Mouse (Mus musculus) limb, embryonic 11.5 days (tissue): ENCODE measurements around the gene Akap8. TPM values are rescaled to one million over a fixed set of nuclear protein-coding genes. Genes with fewer than 3 reads are reported as not detected.
A peak's percentile ranks its signal among the peaks of the same experiment; 100 is the strongest.

ENCODE experiments used
- ATAC-seq: fragments of 200-750 bp; cut with Nextera tagmentation; 2 replicates; pipeline ENCODE4 v1.8.0; 2017; ENCODE audit warnings: low read depth; ENCODE audit not compliant: insufficient number of reproducible peaks, low FRiP score, low TSS enrichment
- DNase-seq: peaks from one replicate; pipeline ENCODE4 v3.0.0-alpha.2; 2015; ENCODE audit warnings: low spot score
- H3K27ac ChIP-seq: fragments of 300-500 bp; sonication (generic); replicated peaks from 2 replicates; pipeline ENCODE4 v1.5.1; 2014; ENCODE audit warnings: low read depth, mild to moderate bottlenecking, low read length
- H3K27me3 ChIP-seq: fragments of 300-500 bp; sonication (generic); 2 replicates; pipeline ENCODE4 v1.6.1; 2014; ENCODE audit warnings: mild to moderate bottlenecking, low read length, mixed read lengths; ENCODE audit not compliant: control insufficient read depth, insufficient read depth
- H3K36me3 ChIP-seq: fragments of 300-500 bp; sonication (generic); 2 replicates; pipeline ENCODE4 v1.6.1; 2014; ENCODE audit warnings: mild to moderate bottlenecking, low read length, moderate library complexity, mixed read lengths; ENCODE audit not compliant: control insufficient read depth, insufficient read depth
- H3K4me1 ChIP-seq: fragments of 300-500 bp; sonication (generic); 2 replicates; pipeline ENCODE4 v1.6.1; 2014; ENCODE audit warnings: low read length, mixed read lengths; ENCODE audit not compliant: control insufficient read depth, insufficient read depth
- H3K4me2 ChIP-seq: fragments of 300-500 bp; sonication (generic); 2 replicates; pipeline ENCODE4 v1.6.1; 2014; ENCODE audit warnings: low read depth, mild to moderate bottlenecking, moderate library complexity; ENCODE audit not compliant: severe bottlenecking
- H3K4me3 ChIP-seq: fragments of 300-500 bp; sonication (generic); 2 replicates; pipeline ENCODE4 v1.5.1; 2014; ENCODE audit warnings: low read depth, low read length
- H3K9ac ChIP-seq: fragments of 300-500 bp; sonication (generic); 2 replicates; pipeline ENCODE4 v1.6.1; 2014; ENCODE audit warnings: mild to moderate bottlenecking, low read length
- H3K9me3 ChIP-seq: fragments of 300-500 bp; sonication (generic); 2 replicates; pipeline ENCODE4 v1.6.1; 2016; ENCODE audit warnings: low read length; ENCODE audit not compliant: control insufficient read depth
- WGBS: fragments of 180-500 bp; shearing (Covaris S2); extraction: QIAGEN DNeasy Blood & Tissue Kit; methylation state at CpG from one replicate; pipeline ENCODE4 v1.1.7; 2014; 5-methylcytosine and 5-hydroxymethylcytosine counted together
- polyA plus RNA-seq: library from polyadenylated mRNA; unstranded; fragments of >200 nt; fragmentation: Nextera tagmentation; extraction: Ambion mirVana; gene quantifications from 2 replicates; pipeline ENCODE4 v1.2.1, GENCODE M21; 2014

Akap8 gene
- polyA plus RNA-seq, 1 experiment from 2014 or later, result 62.7 TPM

GRCm38 (mm10) chr17:32351726-32352125 lies 30.7 kb upstream of the Akap8 start:
- ATAC-seq (no peak), DNase-seq (no peak)
- H3K27ac ChIP-seq, result no peak overlapping the region
- no peaks in the 10 kb centered on the region for H3K9me3 ChIP-seq
- H3K27me3 ChIP-seq, result no peaks in the 10 kb centered on the region
- peaks cover 5% of the 10 kb centered on the region for H3K4me1 ChIP-seq
- H3K36me3 ChIP-seq, result peaks cover 20% of the 10 kb centered on the region
- H3K4me3 ChIP-seq, result no peak overlapping the region
- H3K9ac ChIP-seq, result no peak overlapping the region
- H3K4me2 ChIP-seq, result no peak overlapping the region

GRCm38 (mm10) chr17:32351269-32351668 lies 30.2 kb upstream of the Akap8 start:
- Histone ChIP-seq H3K4me1 (peaks cover 5% of the 10 kb centered on the region), H3K36me3 (peaks cover 17% of the 10 kb centered on the region), H3K27me3 (no peaks in the 10 kb centered on the region), H3K4me3 (no peak overlapping the region), H3K9ac (no peak overlapping the region), H3K4me2 (no peak overlapping the region; the same call in 1 of the 2 replicates), H3K9me3 (no peaks in the 10 kb centered on the region), H3K27ac (no peak overlapping the region)
- ATAC-seq, result no peak
- 80% methylated on average over 3 of the region's 3 CpGs for WGBS
- DNase-seq, result no peak

- peaks cover 12% of the 10 kb centered on the region; the same call in 1 of the 2 replicates for H3K36me3 ChIP-seq
- H3K9ac ChIP-seq, result peak within 1 kb of the TSS; percentile 56
- H3K27me3 ChIP-seq, result no peaks in the 10 kb centered on the region
- peak within 1 kb of the TSS; percentile 82 for H3K4me2 ChIP-seq
- no peaks in the 10 kb centered on the region for H3K9me3 ChIP-seq
- H3K4me1 ChIP-seq, result peaks cover 5% of the 10 kb centered on the region
- DNase-seq, result peak; percentile 94
- no peak within 1 kb of the TSS; the same call in 1 of the 2 replicates for H3K27ac ChIP-seq
- WGBS, result under 1% methylated on average over 37 of the region's 37 CpGs
- peak within 1 kb of the TSS; percentile 48 for H3K4me3 ChIP-seq
- ATAC-seq, result peak; percentile 94
Measured at GRCm38 (mm10) chr17:32350382-32350983, 29.4 kb upstream of the Akap8 start, which contains the start of gene Akap8l. Akap8l (minus strand) TSS chr17:32350607.

- Histone ChIP-seq H3K4me2 (peak overlapping the region; percentile 82), H3K9ac (peak overlapping the region; percentile 56), H3K4me1 (peaks cover 5% of the 10 kb centered on the region), H3K9me3 (no peaks in the 10 kb centered on the region), H3K4me3 (peak overlapping the region; percentile 48), H3K27ac (no peak overlapping the region; the same call in 1 of the 2 replicates), H3K27me3 (no peaks in the 10 kb centered on the region), H3K36me3 (peaks cover 7% of the 10 kb centered on the region; the same call in 1 of the 2 replicates)
- WGBS, result under 1% methylated on average over 24 of the region's 24 CpGs
- ATAC-seq (peak; percentile 28; the same call in 1 of the 2 replicates), DNase-seq (no peak)
Measured at GRCm38 (mm10) chr17:32349851-32350381, 28.9 kb upstream of the Akap8 start.

GRCm38 (mm10) chr17:32349037-32349732 lies 28.1 kb upstream of the Akap8 start:
- WGBS, result 13% methylated on average over 4 of the region's 4 CpGs
- peaks cover 1% of the 10 kb centered on the region; the same call in 1 of the 2 replicates for H3K36me3 ChIP-seq
- no peak overlapping the region for H3K27ac ChIP-seq
- ATAC-seq, result no peak
- H3K4me1 ChIP-seq, result peaks cover 5% of the 10 kb centered on the region
- peak; percentile 44 for DNase-seq
- no peak overlapping the region for H3K9ac ChIP-seq
- no peaks in the 10 kb centered on the region for H3K9me3 ChIP-seq
- no peaks in the 10 kb centered on the region for H3K27me3 ChIP-seq
- peak overlapping the region; percentile 82 for H3K4me2 ChIP-seq
- peak overlapping the region; percentile 48 for H3K4me3 ChIP-seq

- no peaks in the 10 kb centered on the region for H3K9me3 ChIP-seq
- H3K27ac ChIP-seq, result no peak overlapping the region
- H3K4me1 ChIP-seq, result peaks cover 5% of the 10 kb centered on the region
- DNase-seq (no peak), ATAC-seq (no peak)
- no peaks in the 10 kb centered on the region for H3K27me3 ChIP-seq
- no peak overlapping the region for H3K4me3 ChIP-seq
- 84% methylated on average over 2 of the region's 2 CpGs for WGBS
- H3K9ac ChIP-seq, result no peak overlapping the region
- H3K36me3 ChIP-seq, result no peaks in the 10 kb centered on the region
- no peak overlapping the region; the same call in 1 of the 2 replicates for H3K4me2 ChIP-seq
Measured at GRCm38 (mm10) chr17:32348406-32348805, 27.4 kb upstream of the Akap8 start.

- H3K27ac ChIP-seq, result no peak overlapping the region
- H3K27me3 ChIP-seq, result no peaks in the 10 kb centered on the region
- WGBS, result 81% methylated on average over 1 of the region's 1 CpGs
- H3K4me3 ChIP-seq, result no peak overlapping the region
- H3K36me3 ChIP-seq, result peaks cover 13% of the 10 kb centered on the region
- H3K9ac ChIP-seq, result no peak overlapping the region
- H3K9me3 ChIP-seq, result no peaks in the 10 kb centered on the region
- no peak for DNase-seq
- ATAC-seq, result no peak
- no peaks in the 10 kb centered on the region for H3K4me1 ChIP-seq
- no peak overlapping the region for H3K4me2 ChIP-seq
Measured at GRCm38 (mm10) chr17:32341102-32341501, 20.1 kb upstream of the Akap8 start.

GRCm38 (mm10) chr17:32340110-32340509 lies 19.1 kb upstream of the Akap8 start:
- H3K9me3 ChIP-seq, result no peaks in the 10 kb centered on the region
- no peak overlapping the region for H3K4me3 ChIP-seq
- H3K27me3 ChIP-seq, result no peaks in the 10 kb centered on the region
- 91% methylated on average over 1 of the region's 1 CpGs for WGBS
- no peak overlapping the region for H3K9ac ChIP-seq
- H3K4me2 ChIP-seq, result no peak overlapping the region
- H3K27ac ChIP-seq, result no peak overlapping the region
- H3K36me3 ChIP-seq, result peaks cover 15% of the 10 kb centered on the region
- H3K4me1 ChIP-seq, result no peaks in the 10 kb centered on the region
- DNase-seq (no peak), ATAC-seq (no peak)
